Mouse (Mus musculus) layer of hippocampus, postnatal 36 days (tissue): ENCODE data around the gene Irgm1. TPM values are rescaled to one million over a fixed set of nuclear protein-coding genes. Genes with fewer than 3 reads are reported as not detected.
"Not testable (repeated sequence)": the region's sequence is repeated elsewhere in the genome, so short reads cannot be mapped to it uniquely, and the experiment has no call there.

ENCODE experiments used
- DNase-seq, 2 experiments: peaks; one replicate each; pipeline ENCODE4 v3.0.0; 2022
- total RNA-seq, 2 experiments: library from RNA; stranded (reverse); gene quantifications; 2 replicates each; pipeline ENCODE4 v1.2.3; 2021

Gene Irgm1
- 1 to 10 TPM; 3.2 to 4.3 TPM for total RNA-seq

GRCm38 (mm10) chr11:48871201-48871772 lies at the start of gene Irgm1:
Gene Irgm1 (minus strand): TSS chr11:48871683.
- DNase-seq: peak in 1 of 2 experiments; percentile 33

- DNase-seq: no peak
Measured at GRCm38 (mm10) chr11:48918380-48918779, 46.9 kb upstream of the Irgm1 start.

GRCm38 (mm10) chr11:48913611-48914010 lies 42.1 kb upstream of the Irgm1 start:
- DNase-seq: no peak

GRCm38 (mm10) chr11:48908459-48908858 lies 37.0 kb upstream of the Irgm1 start:
- DNase-seq: no peak

GRCm38 (mm10) chr11:48902021-48902420 lies 30.5 kb upstream of the Irgm1 start, which contains the start of gene Gm5431:
Gene Gm5431 (minus strand): TSS chr11:48902214.
- no peak for DNase-seq

GRCm38 (mm10) chr11:48901567-48901930 lies 30.1 kb upstream of the Irgm1 start:
- not testable (repeated sequence) for DNase-seq

GRCm38 (mm10) chr11:48900654-48901566 lies 29.4 kb upstream of the Irgm1 start:
- DNase-seq: not testable (repeated sequence)

GRCm38 (mm10) chr11:48898812-48899431 lies 27.4 kb upstream of the Irgm1 start:
- DNase-seq: no peak

- no peak for DNase-seq
Measured at GRCm38 (mm10) chr11:48876680-48877079, 5.2 kb upstream of the Irgm1 start.

- not testable (repeated sequence) for DNase-seq
Measured at GRCm38 (mm10) chr11:48875343-48875837, 3.9 kb upstream of the Irgm1 start.

GRCm38 (mm10) chr11:48874465-48874864 lies 3.0 kb upstream of the Irgm1 start:
- no peak for DNase-seq

- no peak for DNase-seq
Measured at GRCm38 (mm10) chr11:48873591-48874290, 2.3 kb upstream of the Irgm1 start.

GRCm38 (mm10) chr11:48872695-48873300 lies 1.3 kb upstream of the Irgm1 start:
- no peak for DNase-seq

GRCm38 (mm10) chr11:48871817-48872541 lies 496 bp upstream of the Irgm1 start:
- DNase-seq: peak; percentile 31 to 41

GRCm38 (mm10) chr11:48870781-48871180 lies 702 bp downstream of the Irgm1 start:
- DNase-seq: no peak

GRCm38 (mm10) chr11:48869380-48870110 lies 1.9 kb downstream of the Irgm1 start:
- DNase-seq: no peak

GRCm38 (mm10) chr11:48866481-48866880 lies 5.0 kb downstream of the Irgm1 start:
- no peak for DNase-seq

GRCm38 (mm10) chr11:48863808-48864207 lies 7.7 kb downstream of the Irgm1 start:
- no peak for DNase-seq

- DNase-seq: no peak
Measured at GRCm38 (mm10) chr11:48862784-48863319, 8.6 kb downstream of the Irgm1 start.

- DNase-seq: no peak
Measured at GRCm38 (mm10) chr11:48859014-48859413, 12.5 kb downstream of the Irgm1 start.
